Mouse (Mus musculus) bone marrow macrophage, adult 2 months (primary cell): Measurements from ENCODE around the gene Snx18.

Source experiments
- CTCF ChIP-seq: IDR thresholded peaks from 2 replicates; pipeline ENCODE4 v1.5.1; 2012; ENCODE audit warnings: low read depth, mild to moderate bottlenecking, low read length, moderate library complexity
- POLR2A ChIP-seq: IDR thresholded peaks from 2 replicates; pipeline ENCODE4 v1.6.1; 2012; ENCODE audit warnings: mild to moderate bottlenecking, low read depth, low read length, borderline replicate concordance

DNA sequence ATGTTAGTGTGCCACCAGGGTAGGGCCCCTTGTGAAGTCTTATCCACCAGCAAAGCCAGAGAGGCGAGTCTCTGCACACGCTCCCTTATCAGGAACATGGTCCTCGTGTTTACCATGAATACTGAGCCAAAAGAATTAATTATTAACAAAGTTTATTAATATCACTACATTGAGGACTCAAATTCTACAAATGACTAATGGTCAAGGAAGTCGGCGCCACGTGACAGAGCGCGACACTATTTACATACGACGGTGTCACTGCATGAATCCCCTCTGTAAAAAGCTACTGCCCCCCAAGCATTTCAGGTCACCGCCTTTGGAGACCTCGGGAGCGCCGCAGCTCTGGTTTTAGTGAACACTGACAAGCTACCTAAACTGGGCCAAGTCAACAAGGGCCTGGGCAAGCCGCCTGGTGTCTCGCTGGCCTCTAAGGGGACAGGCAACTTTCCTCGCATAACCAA lies 15.5 kb downstream of the Snx18 start:
- no peak for TF ChIP-seq CTCF
- no peak for TF ChIP-seq POLR2A
